Comparison of ENCODE assay signal across 1 mouse cellular context in genomic region chr7:73972157-73972556, GRCm38 (mm10). TPM values are rescaled to one million over a fixed set of nuclear protein-coding genes. Genes with fewer than 3 reads are reported as not detected.
"Had no signal": no experiment of that assay in that cellular context is flagged by ENCODE, and none has a peak within 500 bp of the region (broad histone marks: within the 10 kb centered on the region; RNA-seq: fewer than 3 reads in every experiment).

No protein-coding gene starts in this region.

RNA-seq across cellular contexts. Expression of gene St8sia2, which starts 41.3 kb away (rescaled TPM):
- polyA plus RNA-seq: inflammation-experienced regulatory T-cells, adult 6 months had no signal
